Mouse (Mus musculus) bone marrow macrophage, adult 2 months (primary cell): ENCODE results near the gene Ppfibp2.

ENCODE experiments used
- CTCF ChIP-seq: IDR thresholded peaks from 2 replicates; pipeline ENCODE4 v1.5.1; 2012; ENCODE audit warnings: low read depth, mild to moderate bottlenecking, low read length, moderate library complexity
- POLR2A ChIP-seq: IDR thresholded peaks from 2 replicates; pipeline ENCODE4 v1.6.1; 2012; ENCODE audit warnings: mild to moderate bottlenecking, low read depth, low read length, borderline replicate concordance

GRCm38 (mm10) chr7:107648937-107649688, 54.1 kb downstream of the Ppfibp2 start:
- TF ChIP-seq POLR2A: no peak
- no peak for TF ChIP-seq CTCF
